Mouse (Mus musculus) layer of hippocampus, adult 9-11 months (tissue): ENCODE data around the gene Mrpl55.
"Not testable (repeated sequence)": the region's sequence is repeated elsewhere in the genome, so short reads cannot be mapped to it uniquely, and the experiment has no call there.

ENCODE experiments used
- DNase-seq: peaks from one replicate; pipeline ENCODE4 v3.0.0; 2022

Mrpl55 gene

DNA sequence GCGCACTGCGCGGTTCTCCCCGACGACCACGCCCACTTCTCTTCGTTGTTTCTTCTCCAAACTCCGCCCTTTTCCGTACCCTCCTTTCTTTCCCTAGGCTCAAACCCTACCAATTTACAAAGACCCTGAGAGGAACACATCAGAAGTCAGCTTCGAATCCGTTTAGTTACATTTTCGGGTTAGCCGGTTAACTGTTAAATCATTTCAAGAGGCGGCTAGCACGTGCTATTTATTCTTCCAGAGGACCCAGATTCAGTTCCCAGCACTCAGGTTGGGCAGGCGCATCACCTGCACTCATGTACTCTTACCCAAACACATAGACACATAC is 10.3 kb upstream of the Mrpl55 start, which contains the start of gene Guk1:
TSS of gene Guk1 (minus strand) at position 154 of the 328 bp plus-strand sequence.
- DNase-seq, result no peak

GRCm38 (mm10) chr11:59196230-59196629 is 6.1 kb upstream of the Mrpl55 start:
- no peak for DNase-seq

- DNase-seq, result no peak
Measured at GRCm38 (mm10) chr11:59201216-59202002, 877 bp upstream of the Mrpl55 start.

- peak; percentile 96 for DNase-seq
Measured at GRCm38 (mm10) chr11:59208153-59208831, 6.0 kb downstream of the Mrpl55 start, which contains the start of gene 2310033P09Rik. TSS of gene 2310033P09Rik (plus strand) at chr11:59208321.

DNA sequence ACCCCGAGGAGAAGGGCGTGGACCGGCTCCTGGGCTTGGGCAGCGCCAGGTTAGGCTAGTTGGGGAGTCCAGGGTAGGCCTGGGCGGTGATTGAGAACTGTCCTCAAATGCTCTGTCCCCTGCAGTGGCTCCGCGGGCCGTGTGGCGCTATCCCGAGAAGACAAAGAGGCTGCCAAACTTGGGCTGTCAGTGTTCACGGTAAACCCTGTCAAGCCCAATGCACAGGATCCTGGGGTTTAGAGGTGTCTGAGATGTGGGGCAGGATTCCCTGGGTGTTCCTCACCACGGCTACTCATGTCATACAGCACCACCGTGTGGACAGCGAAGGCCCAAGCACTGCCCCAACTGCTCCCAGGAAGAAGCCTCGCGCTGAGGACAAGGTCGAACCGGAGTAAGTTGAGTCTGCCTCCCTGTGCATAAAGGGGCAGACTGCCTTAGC is 6.7 kb downstream of the Mrpl55 start:
- DNase-seq, result peak; percentile 71

- no peak for DNase-seq
Measured at GRCm38 (mm10) chr11:59209580-59209979, 7.3 kb downstream of the Mrpl55 start.

- no peak for DNase-seq
Measured at GRCm38 (mm10) chr11:59210020-59210419, 7.7 kb downstream of the Mrpl55 start.

DNA sequence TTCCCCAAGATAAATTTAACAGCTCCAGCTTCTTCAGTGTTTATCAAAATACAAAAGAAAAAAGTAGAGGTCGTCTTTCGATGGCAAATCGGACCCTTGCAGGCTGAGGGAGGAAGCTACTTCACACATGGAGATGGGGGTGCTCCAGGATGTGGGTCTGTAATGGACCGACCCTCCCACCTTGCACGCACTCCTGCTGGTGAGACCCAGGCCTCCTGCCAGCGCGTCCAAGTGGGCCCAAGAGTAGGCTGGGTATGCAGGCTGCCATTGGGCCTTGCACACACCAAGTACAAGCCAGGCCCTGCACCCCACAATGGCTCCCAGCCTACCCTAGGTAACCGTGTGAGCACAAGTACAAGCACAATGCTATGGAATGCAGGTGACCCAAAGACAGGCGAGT is 9.3 kb downstream of the Mrpl55 start:
- not testable (repeated sequence) for DNase-seq

- not testable (repeated sequence) for DNase-seq
Measured at GRCm38 (mm10) chr11:59212320-59212719, 10.0 kb downstream of the Mrpl55 start.

DNA sequence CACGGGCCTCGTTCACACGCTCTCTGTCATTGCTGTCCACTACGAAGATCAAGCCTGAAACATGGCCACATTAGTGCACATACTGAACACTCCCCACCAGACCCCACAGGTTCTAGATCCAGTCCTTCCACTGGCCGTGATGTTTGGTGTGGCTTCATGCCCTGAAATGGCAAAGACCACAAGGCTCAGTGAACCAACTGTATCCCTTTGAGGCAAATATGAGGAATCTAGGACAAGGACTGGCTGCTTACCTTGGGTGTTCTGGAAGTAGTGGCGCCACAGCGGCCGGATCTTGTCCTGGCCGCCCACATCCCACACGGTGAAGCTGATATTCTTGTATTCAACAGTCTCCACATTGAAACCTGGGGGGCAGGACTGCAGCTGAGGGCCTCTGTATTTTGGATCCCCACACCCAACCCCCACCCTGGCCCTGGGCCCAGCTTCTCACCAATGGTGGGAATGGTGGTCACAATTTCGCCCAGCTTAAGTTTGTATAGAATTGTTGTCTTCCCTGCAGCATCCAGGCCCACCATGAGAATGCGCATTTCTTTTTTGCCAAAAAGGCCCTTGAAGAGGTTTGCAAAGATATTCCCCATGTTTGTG is 10.7 kb downstream of the Mrpl55 start:
- DNase-seq, result no peak

- DNase-seq, result peak; percentile 76
Measured at GRCm38 (mm10) chr11:59216955-59217354, 14.7 kb downstream of the Mrpl55 start.

GRCm38 (mm10) chr11:59218389-59218998 is 16.2 kb downstream of the Mrpl55 start:
- DNase-seq, result no peak

GRCm38 (mm10) chr11:59219064-59219463 is 16.8 kb downstream of the Mrpl55 start:
- DNase-seq, result no peak

DNA sequence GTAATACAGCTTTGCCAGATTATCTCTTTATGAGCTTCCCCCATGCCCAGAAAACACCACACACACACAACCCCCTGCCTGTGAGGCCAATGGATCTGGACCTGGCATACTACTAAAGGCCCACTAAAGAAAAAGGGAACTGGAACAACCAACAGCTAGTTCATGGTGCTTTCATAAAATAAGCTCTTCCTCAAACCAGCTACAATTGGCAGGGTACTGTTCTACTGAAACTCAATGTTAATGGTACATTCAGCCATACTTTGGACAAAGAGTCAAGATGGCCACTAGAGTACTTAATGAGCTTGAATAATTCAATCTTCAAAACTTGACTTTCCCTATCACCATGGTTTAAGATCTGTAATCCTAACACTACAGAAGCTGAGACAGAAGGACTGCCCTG is 19.3 kb downstream of the Mrpl55 start:
- no peak for DNase-seq

GRCm38 (mm10) chr11:59222306-59222705 is 20.0 kb downstream of the Mrpl55 start:
- DNase-seq, result no peak

DNA sequence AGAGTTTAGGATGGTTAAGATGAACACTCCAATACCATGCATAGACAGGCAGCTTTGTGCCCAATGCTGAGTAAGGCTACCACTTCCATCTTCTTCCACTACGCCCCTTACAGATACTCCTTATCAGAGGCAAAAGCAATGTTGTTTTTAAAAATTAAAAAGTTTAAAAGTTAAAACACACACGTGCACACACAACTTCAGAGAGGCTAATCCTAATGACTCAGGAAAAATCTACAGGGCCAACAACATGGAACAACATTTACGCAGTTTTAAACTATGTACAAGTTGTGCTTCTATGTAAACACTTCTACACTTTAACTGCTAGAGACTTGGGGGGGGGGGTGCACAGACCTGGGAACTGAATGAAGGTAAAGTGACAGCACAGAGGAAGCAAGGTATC is 21.7 kb downstream of the Mrpl55 start:
- DNase-seq, result no peak

DNA sequence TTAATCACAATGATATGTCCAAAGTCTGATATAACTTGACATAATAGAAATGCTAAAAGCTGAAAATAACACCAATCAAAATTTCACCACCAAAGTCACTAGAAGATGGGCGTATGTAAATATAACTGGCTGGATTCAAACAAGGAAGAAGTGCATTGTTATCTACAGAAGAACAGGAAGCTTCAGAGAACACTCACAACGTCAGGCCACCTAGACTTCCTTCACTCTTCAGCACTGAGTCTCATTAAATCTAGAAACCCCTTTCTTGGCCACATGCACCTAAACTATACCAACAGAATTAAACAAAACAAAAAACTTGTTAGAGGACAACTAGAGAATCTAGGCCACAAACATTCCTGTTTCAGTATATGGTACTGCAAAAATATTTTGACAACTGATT is 22.2 kb downstream of the Mrpl55 start:
- no peak for DNase-seq

- no peak for DNase-seq
Measured at GRCm38 (mm10) chr11:59225167-59225566, 22.9 kb downstream of the Mrpl55 start.

- no peak for DNase-seq
Measured at GRCm38 (mm10) chr11:59226251-59226650, 24.0 kb downstream of the Mrpl55 start.

GRCm38 (mm10) chr11:59226787-59227603 is 24.7 kb downstream of the Mrpl55 start:
- peak; percentile 49 for DNase-seq

- no peak for DNase-seq
Measured at GRCm38 (mm10) chr11:59227604-59228121, 25.4 kb downstream of the Mrpl55 start.
